Mouse (Mus musculus) olfactory bulb, adult 2 months (tissue): Measurements from ENCODE around the gene Pvalb.

Experiments
- CTCF ChIP-seq: fragments of 200-500 bp; IDR thresholded peaks from 2 replicates; pipeline ENCODE4 v1.5.1; 2012; ENCODE audit warnings: low read depth, mild to moderate bottlenecking, low read length, moderate library complexity; ENCODE audit not compliant: insufficient read depth
- POLR2A ChIP-seq: fragments of 200-500 bp; IDR thresholded peaks from 2 replicates; pipeline ENCODE4 v1.6.1; 2012; ENCODE audit warnings: mild to moderate bottlenecking, low read depth, low read length, moderate library complexity; ENCODE audit not compliant: insufficient read depth

GRCm38 (mm10) chr15:78181701-78182405 is 24.3 kb downstream of the Pvalb start:
- TF ChIP-seq CTCF (no peak), POLR2A (no peak)
